Mouse (Mus musculus) hindbrain, embryonic 14.5 days (tissue): ENCODE data around the gene Gmnc. TPM values are rescaled to one million over a fixed set of nuclear protein-coding genes. Genes with fewer than 3 reads are reported as not detected.

ENCODE experiments used
- ATAC-seq: fragments of 200-750 bp; cut with Nextera tagmentation; 2 replicates; pipeline ENCODE4 v1.8.0; 2017; ENCODE audit warnings: moderate number of reproducible peaks, mild to moderate bottlenecking, moderate TSS enrichment, moderate library complexity; ENCODE audit not compliant: low FRiP score
- DNase-seq: peaks from one replicate; pipeline ENCODE4 v3.0.0-alpha.2; 2015; ENCODE audit warnings: low spot score
- H3K27ac ChIP-seq: fragments of 300-500 bp; sonication (generic); 2 replicates; pipeline ENCODE4 v1.5.1; 2014; ENCODE audit warnings: mild to moderate bottlenecking, moderate library complexity
- H3K27me3 ChIP-seq: fragments of 300-500 bp; sonication (generic); 2 replicates; pipeline ENCODE4 v1.6.1; 2014; ENCODE audit warnings: mild to moderate bottlenecking, low read length, mixed read lengths; ENCODE audit not compliant: control insufficient read depth, insufficient read depth
- H3K36me3 ChIP-seq: fragments of 300-500 bp; sonication (generic); replicated peaks from 2 replicates; pipeline ENCODE4 v1.6.1; 2014; ENCODE audit not compliant: control insufficient read depth, insufficient read depth
- H3K4me1 ChIP-seq: fragments of 300-500 bp; sonication (generic); replicated peaks from 2 replicates; pipeline ENCODE4 v1.6.1; 2014; ENCODE audit warnings: antibody characterized with exemption, low read length, mixed read lengths; ENCODE audit not compliant: control insufficient read depth, insufficient read depth
- H3K4me2 ChIP-seq: fragments of 300-500 bp; sonication (generic); replicated peaks from 2 replicates; pipeline ENCODE4 v1.6.1; 2014; ENCODE audit warnings: mild to moderate bottlenecking, moderate library complexity
- H3K4me3 ChIP-seq: fragments of 300-500 bp; sonication (generic); replicated peaks from 2 replicates; pipeline ENCODE4 v1.5.1; 2014; ENCODE audit warnings: mild to moderate bottlenecking, low read length
- H3K9ac ChIP-seq: fragments of 300-500 bp; sonication (generic); 2 replicates; pipeline ENCODE4 v1.6.1; 2014
- H3K9me3 ChIP-seq: fragments of 300-500 bp; sonication (generic); 2 replicates; pipeline ENCODE4 v1.6.1; 2016; ENCODE audit warnings: low read length; ENCODE audit not compliant: control insufficient read depth
- WGBS: fragments of 180-500 bp; shearing (Covaris S2); extraction: QIAGEN DNeasy Blood & Tissue Kit; methylation state at CpG from one replicate; pipeline ENCODE4 v1.1.7; 2014; 5-methylcytosine and 5-hydroxymethylcytosine counted together
- polyA plus RNA-seq: library from polyadenylated mRNA; unstranded; fragments of >200 nt; fragmentation: Nextera tagmentation; extraction: Ambion mirVana; gene quantifications from 2 replicates; pipeline ENCODE4 v1.2.1, GENCODE M21; 2014

Gmnc gene
- polyA plus RNA-seq, 1 experiment from 2014 or later = 2.1 TPM

DNA sequence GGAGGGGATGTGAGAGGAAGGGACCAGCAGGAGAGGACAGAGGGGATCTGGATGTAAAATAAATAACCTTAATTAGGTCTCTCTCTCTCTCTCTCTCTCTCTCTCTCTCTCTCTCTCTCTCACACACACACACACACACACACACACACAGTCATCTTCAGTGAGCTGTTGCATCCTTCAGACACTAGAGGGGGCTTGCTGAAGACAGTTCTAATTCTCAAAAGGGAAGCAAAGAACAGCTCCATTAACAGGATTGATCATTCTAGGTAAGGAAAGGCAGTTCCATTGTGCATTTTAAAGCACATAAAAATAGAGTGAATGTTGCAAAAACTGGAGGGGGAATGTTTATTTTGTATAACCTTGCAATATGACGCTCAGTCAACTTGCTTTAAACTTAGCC, 5.7 kb downstream of the Gmnc start:
- Histone ChIP-seq H3K27me3 (no peaks in the 10 kb centered on the region), H3K4me2 (no peak overlapping the region), H3K36me3 (no peaks in the 10 kb centered on the region), H3K4me1 (no peaks in the 10 kb centered on the region), H3K9ac (no peak overlapping the region), H3K9me3 (no peaks in the 10 kb centered on the region), H3K4me3 (no peak overlapping the region), H3K27ac (no peak overlapping the region)
- ATAC-seq = no peak
- no peak for DNase-seq
- 85% methylated on average over 1 of the region's 1 CpGs for WGBS

DNA sequence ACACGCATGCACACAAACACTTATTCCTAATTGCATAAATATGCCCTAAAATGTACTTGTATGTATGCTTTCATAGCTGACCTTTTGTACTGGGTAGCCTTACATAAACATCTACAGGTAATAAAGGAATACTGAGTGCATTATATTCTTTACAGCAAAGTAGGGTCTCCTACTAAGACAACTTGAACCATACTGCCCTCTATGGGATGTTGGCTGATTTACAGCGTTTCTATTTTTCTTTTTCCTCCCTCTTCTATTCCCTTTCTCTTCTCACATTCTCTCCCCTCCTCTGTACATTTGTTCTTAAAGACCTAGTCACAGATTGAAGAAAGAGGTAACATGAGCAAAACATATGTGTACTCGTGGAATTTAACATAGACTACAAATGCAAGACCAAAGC, 9.3 kb downstream of the Gmnc start:
- Histone ChIP-seq H3K36me3 (no peaks in the 10 kb centered on the region), H3K4me2 (no peak overlapping the region), H3K9ac (no peak overlapping the region), H3K27me3 (no peaks in the 10 kb centered on the region), H3K27ac (no peak overlapping the region), H3K4me1 (no peaks in the 10 kb centered on the region), H3K9me3 (no peaks in the 10 kb centered on the region), H3K4me3 (no peak overlapping the region)
- DNase-seq = no peak
- WGBS = 36% methylated on average over 3 of the region's 3 CpGs
- no peak for ATAC-seq

DNA sequence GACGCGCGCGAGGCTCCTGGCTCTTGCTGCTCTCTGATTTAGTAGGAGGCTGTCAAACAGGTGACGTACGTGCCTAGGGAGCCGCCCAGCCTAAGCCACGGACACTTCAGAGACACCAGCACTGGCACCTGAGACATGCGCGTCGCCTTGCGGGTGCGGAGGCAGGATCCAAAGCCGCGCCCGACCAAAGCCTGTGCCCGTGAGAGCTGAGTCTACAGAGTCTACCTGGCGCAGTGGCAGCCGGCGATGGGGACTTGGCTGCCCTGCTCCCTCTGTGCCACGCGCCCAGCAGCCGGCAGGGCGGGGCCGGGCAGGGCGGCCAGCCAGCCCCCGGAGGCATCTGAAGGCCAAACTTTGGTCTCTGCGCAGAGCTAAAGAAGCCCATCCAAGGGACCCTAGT, 23.5 kb downstream of the Gmnc start:
- Histone ChIP-seq H3K9ac (peak overlapping the region; percentile 48; the same call in 1 of the 2 replicates), H3K4me1 (no peaks in the 10 kb centered on the region), H3K9me3 (no peaks in the 10 kb centered on the region), H3K4me3 (peak overlapping the region; percentile 36), H3K4me2 (peak overlapping the region; percentile 67), H3K27ac (no peak overlapping the region), H3K27me3 (0 out of 2 replicates have a peak, but pooled peaks cover 12% of the 10 kb centered on the region), H3K36me3 (no peaks in the 10 kb centered on the region)
- no peak for DNase-seq
- no peak; the same call in 1 of the 2 replicates for ATAC-seq
- WGBS = 2% methylated on average over 28 of the region's 28 CpGs

DNA sequence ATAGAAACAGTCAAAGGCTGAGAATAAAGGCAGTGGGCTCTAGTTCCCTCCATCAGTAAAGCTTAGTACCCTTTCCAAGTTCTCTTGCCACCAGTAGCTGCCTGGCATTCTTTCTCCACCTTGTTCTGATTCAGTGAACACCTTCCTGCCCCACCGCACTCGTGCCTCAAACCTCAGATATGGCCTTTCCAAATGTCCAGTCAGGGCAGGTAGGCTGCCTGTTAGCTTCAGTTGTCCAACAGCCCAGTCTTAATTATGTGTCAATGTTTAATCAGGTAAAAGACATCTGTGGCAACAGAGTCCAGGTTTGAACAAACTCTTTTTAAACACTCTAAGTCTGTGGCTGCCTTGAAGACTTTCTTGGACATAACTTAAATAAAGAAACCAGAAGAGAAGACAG, 24.6 kb downstream of the Gmnc start:
- WGBS = 90% methylated on average over 2 of the region's 2 CpGs
- Histone ChIP-seq H3K4me3 (no peak overlapping the region), H3K9me3 (no peaks in the 10 kb centered on the region)

DNA sequence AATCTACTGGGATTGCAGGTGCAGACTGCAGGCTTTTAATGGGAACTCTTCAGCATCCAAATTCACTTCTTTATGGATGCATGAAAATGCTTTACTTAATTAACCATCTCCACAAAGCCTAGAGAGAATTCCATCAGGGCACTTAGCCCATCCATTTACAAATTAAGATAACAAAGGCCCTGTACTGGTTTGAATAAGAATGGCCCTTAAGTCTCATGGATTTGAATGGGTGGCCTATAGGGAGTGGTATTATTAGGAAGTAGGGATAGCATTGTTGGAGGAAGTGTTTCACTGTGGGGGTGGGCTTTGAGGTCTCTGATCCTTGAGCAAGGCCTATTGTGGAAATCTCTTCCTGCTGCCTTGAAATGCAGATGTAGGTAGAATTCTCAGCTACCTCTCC, 29.5 kb downstream of the Gmnc start:
- no peaks in the 10 kb centered on the region for H3K36me3 ChIP-seq
- no peak for ATAC-seq
- no peak overlapping the region for H3K9ac ChIP-seq
- no peak overlapping the region for H3K27ac ChIP-seq
- no peaks in the 10 kb centered on the region for H3K27me3 ChIP-seq
- no peak overlapping the region for H3K4me3 ChIP-seq
- H3K4me1 ChIP-seq = no peaks in the 10 kb centered on the region
- H3K4me2 ChIP-seq = no peak overlapping the region
- no peaks in the 10 kb centered on the region for H3K9me3 ChIP-seq
- DNase-seq = no peak

More for the DNA sequence above, 24.6 kb downstream of the Gmnc start:
- no peak overlapping the region for H3K9ac ChIP-seq
- no peak overlapping the region for H3K27ac ChIP-seq
- H3K4me2 ChIP-seq = no peak overlapping the region
- DNase-seq (no peak), ATAC-seq (no peak)
- H3K36me3 ChIP-seq = no peaks in the 10 kb centered on the region
- 0 out of 2 replicates have a peak, but pooled peaks cover 12% of the 10 kb centered on the region for H3K27me3 ChIP-seq
- no peaks in the 10 kb centered on the region for H3K4me1 ChIP-seq

DNA sequence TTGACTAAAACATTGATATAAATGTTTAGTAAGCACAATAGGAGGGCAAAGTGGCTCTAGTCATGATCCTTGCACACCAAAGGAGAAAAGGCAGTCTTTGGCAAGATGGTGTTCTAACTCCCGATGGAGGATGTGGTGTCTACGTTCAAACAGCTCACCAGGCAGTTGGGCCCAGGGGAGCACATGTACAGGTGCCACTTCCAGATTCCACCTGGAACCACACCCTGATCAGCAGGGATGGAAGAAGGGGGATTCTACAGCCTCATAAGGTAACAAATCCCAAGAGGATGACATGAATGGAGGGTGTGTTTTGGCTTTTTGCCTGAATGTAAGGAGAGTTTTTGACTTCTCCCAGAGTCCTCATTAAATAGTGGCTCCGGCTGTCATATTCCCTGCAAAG, 39.9 kb downstream of the Gmnc start:
- H3K27ac ChIP-seq = no peak overlapping the region
- H3K9me3 ChIP-seq = no peaks in the 10 kb centered on the region
- no peak for DNase-seq
- H3K27me3 ChIP-seq = no peaks in the 10 kb centered on the region
- ATAC-seq = no peak
- no peaks in the 10 kb centered on the region for H3K36me3 ChIP-seq
- 90% methylated on average over 3 of the region's 3 CpGs for WGBS
- H3K4me1 ChIP-seq = no peaks in the 10 kb centered on the region
- no peak overlapping the region for H3K9ac ChIP-seq
- H3K4me3 ChIP-seq = no peak overlapping the region
- H3K4me2 ChIP-seq = no peak overlapping the region

DNA sequence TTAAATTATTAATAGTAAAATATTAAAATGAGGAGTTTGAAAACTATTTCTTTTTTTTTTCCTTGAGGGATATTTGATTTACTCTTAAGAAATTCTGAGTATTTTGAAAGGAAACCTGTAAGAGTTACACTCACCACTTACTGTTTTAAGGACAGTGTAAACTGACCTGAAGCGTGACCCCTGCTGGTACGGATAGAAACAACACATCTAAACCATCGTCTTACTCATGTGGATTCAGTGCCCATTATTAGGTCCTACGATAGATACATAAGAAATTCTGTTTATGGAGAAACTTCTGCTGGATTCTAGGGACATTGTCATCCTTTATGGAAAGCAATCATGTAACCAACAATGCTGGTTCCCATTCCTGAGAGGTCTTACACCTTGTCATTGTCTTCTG, 41.2 kb downstream of the Gmnc start:
- Histone ChIP-seq H3K4me2 (no peak overlapping the region), H3K9me3 (no peaks in the 10 kb centered on the region), H3K27ac (no peak overlapping the region), H3K4me3 (no peak overlapping the region), H3K27me3 (no peaks in the 10 kb centered on the region), H3K4me1 (no peaks in the 10 kb centered on the region), H3K9ac (no peak overlapping the region), H3K36me3 (no peaks in the 10 kb centered on the region)
- 59% methylated on average over 4 of the region's 4 CpGs for WGBS
- DNase-seq (no peak), ATAC-seq (no peak)

GRCm38 (mm10) chr16:26903968-26904367, 87.5 kb downstream of the Gmnc start:
- H3K4me1 ChIP-seq = no peaks in the 10 kb centered on the region
- DNase-seq (peak; percentile 49), ATAC-seq (no peak)
- H3K4me2 ChIP-seq = no peak overlapping the region
- no peaks in the 10 kb centered on the region for H3K27me3 ChIP-seq
- WGBS = 92% methylated on average over 1 of the region's 1 CpGs
- no peaks in the 10 kb centered on the region for H3K9me3 ChIP-seq
- no peak overlapping the region for H3K9ac ChIP-seq
- H3K27ac ChIP-seq = no peak overlapping the region
- H3K36me3 ChIP-seq = no peaks in the 10 kb centered on the region
- no peak overlapping the region for H3K4me3 ChIP-seq

DNA sequence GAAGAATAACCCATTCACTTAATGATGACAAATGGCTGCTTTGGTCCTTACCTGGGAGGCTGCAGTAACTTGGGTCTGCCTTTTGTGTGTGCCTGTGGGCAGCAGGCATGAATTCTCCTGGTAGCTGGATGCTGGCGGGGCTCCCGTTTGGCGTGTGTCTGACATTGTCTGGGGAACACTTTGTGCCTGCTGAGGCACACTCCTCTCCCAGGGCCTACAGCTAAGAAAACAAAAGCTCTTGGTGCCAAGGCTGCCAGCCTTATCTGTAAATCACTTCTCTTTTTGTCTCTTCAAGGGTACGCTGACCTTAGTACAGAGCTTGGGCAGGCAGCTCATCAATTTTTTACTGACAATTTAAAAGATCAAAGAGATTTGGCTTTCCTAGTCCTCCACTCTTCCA, 90.0 kb downstream of the Gmnc start:
- Histone ChIP-seq H3K27ac (no peak overlapping the region), H3K9me3 (no peaks in the 10 kb centered on the region), H3K9ac (no peak overlapping the region), H3K36me3 (no peaks in the 10 kb centered on the region), H3K4me2 (no peak overlapping the region; the same call in 1 of the 2 replicates), H3K4me3 (no peak overlapping the region), H3K27me3 (no peaks in the 10 kb centered on the region), H3K4me1 (no peaks in the 10 kb centered on the region)
- DNase-seq (peak; percentile 41), ATAC-seq (peak; percentile 65; the same call in 1 of the 2 replicates)
- 12% methylated on average over 4 of the region's 4 CpGs for WGBS

- 81% methylated on average over 4 of the region's 4 CpGs for WGBS
- H3K9me3 ChIP-seq = no peaks in the 10 kb centered on the region
These were observed 105.1 kb downstream of the Gmnc start for GRCm38 (mm10) chr16:26886337-26886736.

More at GRCm38 (mm10) chr16:26886337-26886736, 105.1 kb downstream of the Gmnc start:
- no peak overlapping the region for H3K27ac ChIP-seq
- no peaks in the 10 kb centered on the region for H3K4me1 ChIP-seq
- H3K9ac ChIP-seq = no peak overlapping the region
- DNase-seq (no peak), ATAC-seq (no peak)
- no peak overlapping the region for H3K4me2 ChIP-seq
- no peaks in the 10 kb centered on the region for H3K36me3 ChIP-seq
- no peak overlapping the region for H3K4me3 ChIP-seq
- no peaks in the 10 kb centered on the region for H3K27me3 ChIP-seq
